Mouse (Mus musculus): ENCODE measurements at regions not wholly inside any gene's neighbourhood (a gene's known extent, or its start where the extent isn't known, plus 50 kb on each side); places are given as distances from the start of the nearest gene placed in this dataset.

- Histone ChIP-seq H3K27me3 (ENCODE audit: control insufficient read depth, insufficient read depth, low read length) (no peaks in the 10 kb centered on the region), H3K4me2 (replicated peaks; ENCODE audit: low read depth, low read length) (no peak overlapping the region), H3K9me3 (ENCODE audit: control insufficient read depth, low read depth, low read length) (no peaks in the 10 kb centered on the region), H3K4me3 (ENCODE audit: low read depth, low read length) (no peak overlapping the region), H3K4me1 (ENCODE audit: control insufficient read depth, insufficient read depth, low read length) (no peaks in the 10 kb centered on the region), H3K9ac (replicated peaks; ENCODE audit: low read depth, low read length) (no peak overlapping the region), H3K36me3 (ENCODE audit: control insufficient read depth, insufficient read depth, low read length) (no peaks in the 10 kb centered on the region), H3K27ac (ENCODE audit: low read length) (no peak overlapping the region)
- no peak for ATAC-seq (ENCODE audit: insufficient number of reproducible peaks, insufficient read depth, low FRiP score, low read depth)
- 69% methylated on average over 5 of the region's 5 CpGs for WGBS
Observed at GRCm38 (mm10) chr12:25389202-25389601, 292.3 kb upstream of the Id2 start.

- Histone ChIP-seq H3K4me2 (replicated peaks; ENCODE audit: low read depth, low read length) (no peak overlapping the region), H3K9me3 (ENCODE audit: control insufficient read depth, low read depth, low read length) (no peaks in the 10 kb centered on the region), H3K4me3 (ENCODE audit: low read depth, low read length) (no peak overlapping the region), H3K27ac (ENCODE audit: low read length) (no peak overlapping the region), H3K9ac (replicated peaks; ENCODE audit: low read depth, low read length) (no peak overlapping the region), H3K36me3 (ENCODE audit: control insufficient read depth, insufficient read depth, low read length) (no peaks in the 10 kb centered on the region), H3K27me3 (ENCODE audit: control insufficient read depth, insufficient read depth, low read length) (no peaks in the 10 kb centered on the region), H3K4me1 (ENCODE audit: control insufficient read depth, insufficient read depth, low read length) (no peaks in the 10 kb centered on the region)
- no peak for ATAC-seq (ENCODE audit: insufficient number of reproducible peaks, insufficient read depth, low FRiP score, low read depth)
- 62% methylated on average over 5 of the region's 5 CpGs for WGBS
Observed at GRCm38 (mm10) chr12:25387791-25388280, 290.9 kb upstream of the Id2 start.

GRCm38 (mm10) chr12:25382961-25383360, 286.0 kb upstream of the Id2 start:
- no peaks in the 10 kb centered on the region for H3K27me3 ChIP-seq (ENCODE audit: control insufficient read depth, insufficient read depth, low read length)
- ATAC-seq (ENCODE audit: insufficient number of reproducible peaks, insufficient read depth, low FRiP score, low read depth) = no peak
- 65% methylated on average over 6 of the region's 6 CpGs for WGBS
- no peaks in the 10 kb centered on the region for H3K36me3 ChIP-seq (ENCODE audit: control insufficient read depth, insufficient read depth, low read length)
- no peaks in the 10 kb centered on the region for H3K9me3 ChIP-seq (ENCODE audit: control insufficient read depth, low read depth, low read length)
- H3K27ac ChIP-seq (ENCODE audit: low read length) = no peak overlapping the region
- H3K4me1 ChIP-seq (ENCODE audit: control insufficient read depth, insufficient read depth, low read length) = no peaks in the 10 kb centered on the region
- no peak overlapping the region for H3K9ac ChIP-seq (replicated peaks; ENCODE audit: low read depth, low read length)
- H3K4me2 ChIP-seq (replicated peaks; ENCODE audit: low read depth, low read length) = no peak overlapping the region
- no peak overlapping the region for H3K4me3 ChIP-seq (ENCODE audit: low read depth, low read length)

GRCm38 (mm10) chr12:25382475-25382874, 285.5 kb upstream of the Id2 start:
- H3K9me3 ChIP-seq (ENCODE audit: control insufficient read depth, low read depth, low read length) = no peaks in the 10 kb centered on the region
- no peaks in the 10 kb centered on the region for H3K36me3 ChIP-seq (ENCODE audit: control insufficient read depth, insufficient read depth, low read length)
- 87% methylated on average over 2 of the region's 2 CpGs for WGBS
- H3K27ac ChIP-seq (ENCODE audit: low read length) = no peak overlapping the region
- H3K9ac ChIP-seq (replicated peaks; ENCODE audit: low read depth, low read length) = no peak overlapping the region
- H3K4me2 ChIP-seq (replicated peaks; ENCODE audit: low read depth, low read length) = no peak overlapping the region
- no peaks in the 10 kb centered on the region for H3K4me1 ChIP-seq (ENCODE audit: control insufficient read depth, insufficient read depth, low read length)
- no peak overlapping the region for H3K4me3 ChIP-seq (ENCODE audit: low read depth, low read length)
- H3K27me3 ChIP-seq (ENCODE audit: control insufficient read depth, insufficient read depth, low read length) = no peaks in the 10 kb centered on the region
- ATAC-seq (ENCODE audit: insufficient number of reproducible peaks, insufficient read depth, low FRiP score, low read depth) = no peak

GRCm38 (mm10) chr12:25381619-25382018, 284.7 kb upstream of the Id2 start:
- H3K4me2 ChIP-seq (replicated peaks; ENCODE audit: low read depth, low read length) = no peak overlapping the region
- no peaks in the 10 kb centered on the region for H3K36me3 ChIP-seq (ENCODE audit: control insufficient read depth, insufficient read depth, low read length)
- H3K4me3 ChIP-seq (ENCODE audit: low read depth, low read length) = no peak overlapping the region
- no peaks in the 10 kb centered on the region for H3K4me1 ChIP-seq (ENCODE audit: control insufficient read depth, insufficient read depth, low read length)
- H3K27ac ChIP-seq (ENCODE audit: low read length) = no peak overlapping the region
- H3K9ac ChIP-seq (replicated peaks; ENCODE audit: low read depth, low read length) = no peak overlapping the region
- no peaks in the 10 kb centered on the region for H3K27me3 ChIP-seq (ENCODE audit: control insufficient read depth, insufficient read depth, low read length)
- ATAC-seq (ENCODE audit: insufficient number of reproducible peaks, insufficient read depth, low FRiP score, low read depth) = no peak
- H3K9me3 ChIP-seq (ENCODE audit: control insufficient read depth, low read depth, low read length) = no peaks in the 10 kb centered on the region
- WGBS = 32% methylated on average over 4 of the region's 4 CpGs

- no peaks in the 10 kb centered on the region for H3K4me1 ChIP-seq (ENCODE audit: control insufficient read depth, insufficient read depth, low read length)
- no peak overlapping the region for H3K4me2 ChIP-seq (replicated peaks; ENCODE audit: low read depth, low read length)
- no peak for ATAC-seq (ENCODE audit: insufficient number of reproducible peaks, insufficient read depth, low FRiP score, low read depth)
- H3K9ac ChIP-seq (replicated peaks; ENCODE audit: low read depth, low read length) = no peak overlapping the region
- no peak overlapping the region for H3K27ac ChIP-seq (ENCODE audit: low read length)
- H3K27me3 ChIP-seq (ENCODE audit: control insufficient read depth, insufficient read depth, low read length) = no peaks in the 10 kb centered on the region
- WGBS = 90% methylated on average over 3 of the region's 3 CpGs
- H3K4me3 ChIP-seq (ENCODE audit: low read depth, low read length) = no peak overlapping the region
- no peaks in the 10 kb centered on the region for H3K36me3 ChIP-seq (ENCODE audit: control insufficient read depth, insufficient read depth, low read length)
- no peaks in the 10 kb centered on the region for H3K9me3 ChIP-seq (ENCODE audit: control insufficient read depth, low read depth, low read length)
Observed at GRCm38 (mm10) chr12:25379996-25380395, 283.1 kb upstream of the Id2 start.

- Histone ChIP-seq H3K36me3 (ENCODE audit: control insufficient read depth, insufficient read depth, low read length) (no peaks in the 10 kb centered on the region), H3K27me3 (ENCODE audit: control insufficient read depth, insufficient read depth, low read length) (no peaks in the 10 kb centered on the region), H3K9ac (replicated peaks; ENCODE audit: low read depth, low read length) (no peak overlapping the region), H3K4me1 (ENCODE audit: control insufficient read depth, insufficient read depth, low read length) (no peaks in the 10 kb centered on the region), H3K9me3 (ENCODE audit: control insufficient read depth, low read depth, low read length) (no peaks in the 10 kb centered on the region), H3K4me3 (ENCODE audit: low read depth, low read length) (no peak overlapping the region), H3K27ac (ENCODE audit: low read length) (no peak overlapping the region), H3K4me2 (replicated peaks; ENCODE audit: low read depth, low read length) (no peak overlapping the region)
- WGBS = 86% methylated on average over 9 of the region's 9 CpGs
- ATAC-seq (ENCODE audit: insufficient number of reproducible peaks, insufficient read depth, low FRiP score, low read depth) = no peak
Observed at GRCm38 (mm10) chr12:25379016-25379415, 282.1 kb upstream of the Id2 start.

- no peak overlapping the region for H3K4me2 ChIP-seq (replicated peaks; ENCODE audit: low read depth, low read length)
- no peaks in the 10 kb centered on the region for H3K27me3 ChIP-seq (ENCODE audit: control insufficient read depth, insufficient read depth, low read length)
- no peak overlapping the region for H3K27ac ChIP-seq (ENCODE audit: low read length)
- no peak overlapping the region for H3K9ac ChIP-seq (replicated peaks; ENCODE audit: low read depth, low read length)
- H3K9me3 ChIP-seq (ENCODE audit: control insufficient read depth, low read depth, low read length) = no peaks in the 10 kb centered on the region
- 79% methylated on average over 6 of the region's 6 CpGs for WGBS
- no peak overlapping the region for H3K4me3 ChIP-seq (ENCODE audit: low read depth, low read length)
- H3K36me3 ChIP-seq (ENCODE audit: control insufficient read depth, insufficient read depth, low read length) = no peaks in the 10 kb centered on the region
- H3K4me1 ChIP-seq (ENCODE audit: control insufficient read depth, insufficient read depth, low read length) = no peaks in the 10 kb centered on the region
- no peak for ATAC-seq (ENCODE audit: insufficient number of reproducible peaks, insufficient read depth, low FRiP score, low read depth)
Observed at GRCm38 (mm10) chr12:25378036-25378645, 281.2 kb upstream of the Id2 start.

- Histone ChIP-seq H3K9me3 (ENCODE audit: control insufficient read depth, low read depth, low read length) (no peaks in the 10 kb centered on the region), H3K4me1 (ENCODE audit: control insufficient read depth, insufficient read depth, low read length) (no peaks in the 10 kb centered on the region), H3K4me2 (replicated peaks; ENCODE audit: low read depth, low read length) (no peak overlapping the region), H3K36me3 (ENCODE audit: control insufficient read depth, insufficient read depth, low read length) (no peaks in the 10 kb centered on the region), H3K27me3 (ENCODE audit: control insufficient read depth, insufficient read depth, low read length) (no peaks in the 10 kb centered on the region), H3K4me3 (ENCODE audit: low read depth, low read length) (no peak overlapping the region), H3K27ac (ENCODE audit: low read length) (no peak overlapping the region), H3K9ac (replicated peaks; ENCODE audit: low read depth, low read length) (no peak overlapping the region)
- 76% methylated on average over 8 of the region's 8 CpGs for WGBS
- no peak for ATAC-seq (ENCODE audit: insufficient number of reproducible peaks, insufficient read depth, low FRiP score, low read depth)
Observed at GRCm38 (mm10) chr12:25376451-25376850, 279.5 kb upstream of the Id2 start.
